Mouse (Mus musculus) embryonic facial prominence, embryonic 15.5 days (tissue): ENCODE data around the gene Ces5a. TPM values are rescaled to one million over a fixed set of nuclear protein-coding genes. Genes with fewer than 3 reads are reported as not detected.

Source experiments
- ATAC-seq: fragments of 200-750 bp; cut with Nextera tagmentation; 2 replicates; pipeline ENCODE4 v1.8.0; 2017; ENCODE audit warnings: low read depth, moderate TSS enrichment; ENCODE audit not compliant: insufficient number of reproducible peaks, low FRiP score, low TSS enrichment
- H3K27ac ChIP-seq: fragments of 300-500 bp; sonication (generic); replicated peaks from 2 replicates; pipeline ENCODE4 v1.5.1; 2015; ENCODE audit warnings: mild to moderate bottlenecking, inconsistent platforms
- H3K27me3 ChIP-seq: fragments of 300-500 bp; sonication (generic); 2 replicates; pipeline ENCODE4 v1.6.1; 2015; ENCODE audit warnings: inconsistent platforms
- H3K36me3 ChIP-seq: fragments of 300-500 bp; sonication (generic); 2 replicates; pipeline ENCODE4 v1.6.1; 2015; ENCODE audit warnings: mild to moderate bottlenecking, inconsistent platforms
- H3K4me1 ChIP-seq: fragments of 300-500 bp; sonication (generic); 2 replicates; pipeline ENCODE4 v1.6.1; 2015; ENCODE audit warnings: inconsistent platforms
- H3K4me2 ChIP-seq: fragments of 300-500 bp; sonication (generic); replicated peaks from 2 replicates; pipeline ENCODE4 v1.6.1; 2015; ENCODE audit warnings: mild to moderate bottlenecking, inconsistent platforms
- H3K4me3 ChIP-seq: fragments of 300-500 bp; sonication (generic); replicated peaks from 2 replicates; pipeline ENCODE4 v1.5.1; 2015; ENCODE audit warnings: mild to moderate bottlenecking, inconsistent platforms
- H3K9ac ChIP-seq: fragments of 300-500 bp; sonication (generic); 2 replicates; pipeline ENCODE4 v1.6.1; 2015; ENCODE audit warnings: inconsistent platforms
- H3K9me3 ChIP-seq: fragments of 300-500 bp; sonication (generic); replicated peaks from 2 replicates; pipeline ENCODE4 v1.6.1; 2016; ENCODE audit warnings: inconsistent platforms
- WGBS: fragments of 180-500 bp; shearing (Covaris S2); methylation state at CpG from one replicate; pipeline ENCODE4 v1.1.7; 2015; 5-methylcytosine and 5-hydroxymethylcytosine counted together
- polyA plus RNA-seq: library from polyadenylated mRNA; unstranded; fragments of >200 nt; fragmentation: Nextera tagmentation; extraction: Ambion mirVana; gene quantifications from 2 replicates; pipeline ENCODE4 v1.2.1, GENCODE M21; 2015

Ces5a gene
- polyA plus RNA-seq, result 0.17 and 0.25 TPM in 2 replicates

- H3K4me2 ChIP-seq, result no peak within 1 kb of the TSS
- ATAC-seq, result no peak
- H3K4me1 ChIP-seq, result no peaks in the 10 kb centered on the region
- no peaks in the 10 kb centered on the region for H3K9me3 ChIP-seq
- H3K9ac ChIP-seq, result no peak within 1 kb of the TSS
- H3K4me3 ChIP-seq, result no peak within 1 kb of the TSS
- WGBS, result 81% methylated on average over 5 of the region's 5 CpGs
- H3K36me3 ChIP-seq, result no peaks in the 10 kb centered on the region
- H3K27ac ChIP-seq, result no peak within 1 kb of the TSS
- no peaks in the 10 kb centered on the region for H3K27me3 ChIP-seq
Observed at GRCm38 (mm10) chr8:93535730-93536129, at the start of gene Ces5a. Gene Ces5a (minus strand): TSS chr8:93535830.

GRCm38 (mm10) chr8:93572841-93573240 is 37.2 kb upstream of the Ces5a start:
- Histone ChIP-seq H3K9me3 (no peaks in the 10 kb centered on the region), H3K27ac (no peak overlapping the region), H3K4me1 (peaks cover 12% of the 10 kb centered on the region), H3K27me3 (no peaks in the 10 kb centered on the region), H3K9ac (no peak overlapping the region), H3K36me3 (no peaks in the 10 kb centered on the region), H3K4me3 (no peak overlapping the region), H3K4me2 (no peak overlapping the region)
- no peak for ATAC-seq
- 82% methylated on average over 9 of the region's 9 CpGs for WGBS

- H3K4me2 ChIP-seq, result no peak overlapping the region
- no peaks in the 10 kb centered on the region for H3K9me3 ChIP-seq
- no peak overlapping the region for H3K27ac ChIP-seq
- H3K4me3 ChIP-seq, result no peak overlapping the region
- H3K4me1 ChIP-seq, result peaks cover 15% of the 10 kb centered on the region
- H3K9ac ChIP-seq, result no peak overlapping the region
- no peaks in the 10 kb centered on the region for H3K27me3 ChIP-seq
- H3K36me3 ChIP-seq, result no peaks in the 10 kb centered on the region
- 35% methylated on average over 2 of the region's 2 CpGs for WGBS
- ATAC-seq, result no peak
Observed at GRCm38 (mm10) chr8:93572095-93572501, 36.5 kb upstream of the Ces5a start.

GRCm38 (mm10) chr8:93571369-93571985 is 35.8 kb upstream of the Ces5a start:
- H3K4me3 ChIP-seq, result no peak overlapping the region
- H3K9ac ChIP-seq, result no peak overlapping the region
- H3K9me3 ChIP-seq, result no peaks in the 10 kb centered on the region
- WGBS, result 17% methylated on average over 9 of the region's 9 CpGs
- no peak overlapping the region for H3K4me2 ChIP-seq
- no peaks in the 10 kb centered on the region for H3K36me3 ChIP-seq
- H3K4me1 ChIP-seq, result peaks cover 19% of the 10 kb centered on the region
- no peaks in the 10 kb centered on the region for H3K27me3 ChIP-seq
- ATAC-seq, result no peak
- no peak overlapping the region for H3K27ac ChIP-seq

- H3K27ac ChIP-seq, result peak overlapping the region; percentile 60
- no peak overlapping the region for H3K9ac ChIP-seq
- no peak for ATAC-seq
- H3K4me1 ChIP-seq, result peaks cover 19% of the 10 kb centered on the region
- 40% methylated on average over 2 of the region's 2 CpGs for WGBS
- no peak overlapping the region for H3K4me2 ChIP-seq
- no peak overlapping the region for H3K4me3 ChIP-seq
- no peaks in the 10 kb centered on the region for H3K9me3 ChIP-seq
- no peaks in the 10 kb centered on the region for H3K36me3 ChIP-seq
- H3K27me3 ChIP-seq, result no peaks in the 10 kb centered on the region
Observed at GRCm38 (mm10) chr8:93570186-93570530, 34.5 kb upstream of the Ces5a start.

DNA sequence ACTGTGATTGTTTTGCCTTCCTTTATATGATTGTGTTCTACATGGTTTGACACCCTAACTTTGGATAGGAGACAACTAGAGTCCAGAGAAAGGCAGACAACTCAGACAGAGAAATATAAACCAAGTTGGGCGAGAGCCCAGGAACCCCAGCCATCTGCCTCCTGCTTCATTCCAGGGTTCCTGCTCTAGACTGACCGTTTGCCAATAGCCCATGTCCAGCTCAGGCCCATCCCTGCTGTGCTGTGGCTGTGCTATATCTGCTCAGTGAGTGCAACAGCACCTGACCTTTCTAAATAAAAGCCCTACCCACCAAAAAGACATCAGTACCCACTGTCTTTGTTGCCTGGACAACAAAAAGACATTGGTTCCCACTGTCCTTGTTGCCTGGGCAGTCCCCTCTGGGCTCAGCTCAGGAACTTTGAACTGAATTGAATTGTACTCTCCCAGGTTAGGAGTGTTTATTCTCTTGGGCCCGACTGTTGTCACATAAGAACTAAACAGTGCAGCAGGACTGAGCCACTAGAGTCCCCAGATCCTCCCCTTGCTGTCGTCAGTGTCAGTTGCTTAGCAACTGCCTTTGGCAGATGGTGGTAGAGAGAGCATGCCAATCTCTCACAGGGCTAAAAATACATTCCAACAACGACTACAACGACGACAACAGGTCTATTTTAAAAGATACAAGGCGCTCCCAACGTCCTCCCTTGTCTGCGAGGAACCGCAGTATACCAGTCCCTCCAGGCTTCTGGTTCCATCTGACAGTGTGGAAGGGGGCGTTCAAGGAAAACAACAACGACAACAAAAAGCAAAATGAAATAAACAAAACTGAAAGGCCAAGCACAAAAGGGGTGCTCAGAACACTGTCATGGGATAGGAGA is 33.9 kb upstream of the Ces5a start:
- H3K36me3 ChIP-seq, result no peaks in the 10 kb centered on the region
- peak; percentile 82 for ATAC-seq
- H3K9me3 ChIP-seq, result no peaks in the 10 kb centered on the region
- H3K4me2 ChIP-seq, result no peak overlapping the region
- H3K9ac ChIP-seq, result no peak overlapping the region
- peaks cover 19% of the 10 kb centered on the region for H3K4me1 ChIP-seq
- H3K27me3 ChIP-seq, result no peaks in the 10 kb centered on the region
- peak overlapping the region; percentile 60 for H3K27ac ChIP-seq
- 46% methylated on average over 13 of the region's 13 CpGs for WGBS
- H3K4me3 ChIP-seq, result no peak overlapping the region

DNA sequence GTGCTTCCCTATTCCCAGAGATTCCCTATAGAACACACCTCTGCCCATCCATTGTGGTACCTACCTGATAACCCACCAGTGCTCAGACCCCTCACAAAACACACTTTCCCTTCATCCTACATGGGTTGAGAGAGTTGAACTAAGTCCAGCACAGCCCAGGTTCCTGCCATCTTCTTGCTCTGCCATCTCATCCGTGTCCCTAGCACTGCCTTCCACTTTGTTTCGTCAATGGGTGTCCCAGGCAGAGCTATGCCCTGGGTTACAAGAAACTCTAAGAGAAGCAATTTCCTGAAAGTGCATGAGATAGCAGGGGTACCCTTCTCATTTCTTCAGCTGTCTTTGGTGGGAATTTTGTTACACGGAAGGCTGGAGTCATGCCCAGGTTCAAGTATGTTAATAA is 33.0 kb upstream of the Ces5a start:
- Histone ChIP-seq H3K4me2 (no peak overlapping the region), H3K9ac (no peak overlapping the region), H3K9me3 (no peaks in the 10 kb centered on the region), H3K27ac (no peak overlapping the region), H3K36me3 (no peaks in the 10 kb centered on the region), H3K4me1 (peaks cover 19% of the 10 kb centered on the region), H3K27me3 (no peaks in the 10 kb centered on the region), H3K4me3 (no peak overlapping the region)
- ATAC-seq, result no peak
- 93% methylated on average over 3 of the region's 3 CpGs for WGBS

- ATAC-seq, result no peak
- Histone ChIP-seq H3K27me3 (no peaks in the 10 kb centered on the region), H3K36me3 (no peaks in the 10 kb centered on the region), H3K9ac (no peak overlapping the region), H3K4me3 (no peak overlapping the region), H3K9me3 (no peaks in the 10 kb centered on the region), H3K4me2 (no peak overlapping the region), H3K27ac (no peak overlapping the region), H3K4me1 (peaks cover 22% of the 10 kb centered on the region)
- 25% methylated on average over 9 of the region's 9 CpGs for WGBS
Observed at GRCm38 (mm10) chr8:93567086-93567485, 31.5 kb upstream of the Ces5a start.

GRCm38 (mm10) chr8:93564634-93565033 is 29.0 kb upstream of the Ces5a start:
- Histone ChIP-seq H3K27me3 (no peaks in the 10 kb centered on the region), H3K9me3 (no peaks in the 10 kb centered on the region), H3K4me2 (no peak overlapping the region), H3K27ac (no peak overlapping the region), H3K9ac (no peak overlapping the region), H3K4me3 (no peak overlapping the region), H3K4me1 (peaks cover 10% of the 10 kb centered on the region; the same call in 1 of the 2 replicates), H3K36me3 (no peaks in the 10 kb centered on the region)
- 74% methylated on average over 4 of the region's 4 CpGs for WGBS
- ATAC-seq, result no peak

- no peaks in the 10 kb centered on the region for H3K9me3 ChIP-seq
- H3K27me3 ChIP-seq, result no peaks in the 10 kb centered on the region
- no peaks in the 10 kb centered on the region for H3K36me3 ChIP-seq
- peaks cover 10% of the 10 kb centered on the region; the same call in 1 of the 2 replicates for H3K4me1 ChIP-seq
- H3K4me2 ChIP-seq, result no peak overlapping the region
- 77% methylated on average over 7 of the region's 7 CpGs for WGBS
- ATAC-seq, result 0 out of 2 replicates have a peak, but pooled peaks have one; percentile 18
- no peak overlapping the region for H3K9ac ChIP-seq
- no peak overlapping the region for H3K4me3 ChIP-seq
- H3K27ac ChIP-seq, result no peak overlapping the region
Observed at GRCm38 (mm10) chr8:93563551-93563950, 27.9 kb upstream of the Ces5a start.

DNA sequence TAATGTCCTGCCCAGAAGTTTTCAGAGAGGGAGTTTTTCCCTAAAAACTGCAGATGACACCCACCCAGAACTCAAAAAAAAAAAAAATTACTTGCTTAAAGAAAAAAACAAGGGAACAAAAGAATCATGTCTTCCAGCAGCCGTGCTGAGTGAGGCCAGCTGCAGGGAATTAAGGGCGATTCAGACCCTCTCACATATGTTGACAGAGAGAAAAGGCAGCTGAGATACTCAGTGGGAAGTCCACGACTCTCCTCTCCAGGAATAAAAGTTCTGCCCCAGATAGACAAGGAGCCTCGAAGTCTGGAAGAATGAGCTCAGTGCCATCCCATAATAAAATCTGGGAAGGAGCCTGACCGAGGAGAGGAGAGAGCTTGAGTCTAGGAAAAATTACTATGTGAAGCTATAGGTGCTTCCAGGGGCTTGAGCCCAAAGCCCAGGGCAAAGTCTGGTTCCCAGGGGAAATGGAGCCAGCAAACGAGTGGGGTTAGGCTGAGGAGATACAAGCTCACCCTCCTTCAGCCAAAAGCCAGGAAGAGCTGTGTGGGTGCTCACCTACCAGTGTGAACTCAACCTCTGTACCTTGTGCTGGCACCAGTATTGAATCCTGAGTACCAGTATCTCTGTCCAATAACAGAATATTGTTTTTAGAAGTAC is 27.1 kb upstream of the Ces5a start:
- no peaks in the 10 kb centered on the region for H3K9me3 ChIP-seq
- no peak for ATAC-seq
- H3K4me3 ChIP-seq, result no peak overlapping the region
- H3K9ac ChIP-seq, result no peak overlapping the region
- no peak overlapping the region for H3K4me2 ChIP-seq
- H3K27me3 ChIP-seq, result no peaks in the 10 kb centered on the region
- 14% methylated on average over 6 of the region's 6 CpGs for WGBS
- H3K27ac ChIP-seq, result peak overlapping the region; percentile 65; the same call in 1 of the 2 replicates
- no peaks in the 10 kb centered on the region for H3K36me3 ChIP-seq
- peaks cover 10% of the 10 kb centered on the region; the same call in 1 of the 2 replicates for H3K4me1 ChIP-seq
